Mouse (Mus musculus) stomach, postnatal 0 days (tissue): ENCODE results near the gene Grin2d. TPM values are rescaled to one million over a fixed set of nuclear protein-coding genes. Genes with fewer than 3 reads are reported as not detected.
A peak's percentile ranks its signal among the peaks of the same experiment; 100 is the strongest.

Experiments used
- ATAC-seq: fragments of 200-750 bp; cut with Nextera tagmentation; 2 replicates; pipeline ENCODE4 v1.8.0; 2017; ENCODE audit not compliant: low FRiP score, low TSS enrichment
- DNase-seq: peaks from one replicate; pipeline ENCODE4 v3.0.0-alpha.2; 2016; ENCODE audit warnings: low spot score
- H3K27ac ChIP-seq: fragments of 300-500 bp; sonication (generic); replicated peaks from 2 replicates; pipeline ENCODE4 v1.5.1; 2014; ENCODE audit warnings: mild to moderate bottlenecking, control low read depth
- H3K27me3 ChIP-seq: fragments of 300-500 bp; sonication (generic); 2 replicates; pipeline ENCODE4 v1.6.1; 2014; ENCODE audit warnings: low read length; ENCODE audit not compliant: control insufficient read depth, insufficient read depth
- H3K36me3 ChIP-seq: fragments of 300-500 bp; sonication (generic); 2 replicates; pipeline ENCODE4 v1.6.1; 2014; ENCODE audit warnings: low read length, mixed read lengths; ENCODE audit not compliant: control insufficient read depth, insufficient read depth
- H3K4me1 ChIP-seq: fragments of 300-500 bp; sonication (generic); replicated peaks from 2 replicates; pipeline ENCODE4 v1.6.1; 2014; ENCODE audit warnings: antibody characterized with exemption; ENCODE audit not compliant: control insufficient read depth, insufficient read depth
- H3K4me2 ChIP-seq: fragments of 300-500 bp; sonication (generic); replicated peaks from 2 replicates; pipeline ENCODE4 v1.6.1; 2014; ENCODE audit warnings: low read depth, mild to moderate bottlenecking, control low read depth, moderate library complexity
- H3K4me3 ChIP-seq: fragments of 300-500 bp; sonication (generic); 2 replicates; pipeline ENCODE4 v1.5.1; 2014; ENCODE audit warnings: low read depth, low read length, control low read depth
- H3K9ac ChIP-seq: fragments of 300-500 bp; sonication (generic); 2 replicates; pipeline ENCODE4 v1.6.1; 2014; ENCODE audit warnings: mild to moderate bottlenecking, low read length, control low read depth, mixed read lengths
- H3K9me3 ChIP-seq: fragments of 300-500 bp; sonication (generic); 2 replicates; pipeline ENCODE4 v1.6.1; 2016; ENCODE audit warnings: low read length; ENCODE audit not compliant: control insufficient read depth
- CTCF ChIP-seq: IDR thresholded peaks from 2 replicates; pipeline ENCODE4 v1.5.1; 2016; ENCODE audit warnings: antibody characterized with exemption, low read depth, mild to moderate bottlenecking, moderate library complexity
- EP300 ChIP-seq: optimal IDR thresholded peaks from 2 replicates; pipeline ENCODE3; 2016; ENCODE audit warnings: antibody characterized with exemption
- WGBS: fragments of 180-500 bp; shearing (Covaris S2); extraction: QIAGEN DNeasy Blood & Tissue Kit; methylation state at CpG from one replicate; pipeline ENCODE4 v1.1.7; 2014; 5-methylcytosine and 5-hydroxymethylcytosine counted together
- polyA plus RNA-seq: library from polyadenylated mRNA; unstranded; fragments of >200 nt; fragmentation: Nextera tagmentation; extraction: Ambion mirVana; gene quantifications from 2 replicates; pipeline ENCODE4 v1.2.1, GENCODE M21; 2015

Grin2d gene
- polyA plus RNA-seq, 1 experiment from 2014 or later: 0.35 TPM

GRCm38 (mm10) chr7:45785388-45786135 lies 92.6 kb downstream of the Grin2d start:
- H3K27ac ChIP-seq: no peak overlapping the region
- H3K4me1 ChIP-seq: peaks cover 6% of the 10 kb centered on the region; the same call in 1 of the 2 replicates
- H3K4me2 ChIP-seq: peak overlapping the region; percentile 68
- H3K36me3 ChIP-seq: no peaks in the 10 kb centered on the region
- H3K27me3 ChIP-seq: no peaks in the 10 kb centered on the region; the same call in 1 of the 2 replicates
- peak overlapping the region; percentile 48 for H3K9ac ChIP-seq
- no peak for TF ChIP-seq EP300
- peak; percentile 32; the same call in 1 of the 2 replicates for TF ChIP-seq CTCF
- 2% methylated on average over 38 of the region's 42 CpGs for WGBS
- H3K4me3 ChIP-seq: peak overlapping the region; percentile 43
- no peaks in the 10 kb centered on the region for H3K9me3 ChIP-seq
- peak; percentile 21; the same call in 1 of the 2 replicates for ATAC-seq
- no peak for DNase-seq

GRCm38 (mm10) chr7:45784524-45785372 lies 93.4 kb downstream of the Grin2d start, which contains the start of gene Sult2b1:
Gene Sult2b1 (minus strand): TSS chr7:45784669.
- Histone ChIP-seq H3K4me1 (peaks cover 6% of the 10 kb centered on the region; the same call in 1 of the 2 replicates), H3K4me2 (peak within 1 kb of the TSS; percentile 93), H3K4me3 (peak within 1 kb of the TSS; percentile 55), H3K27ac (no peak within 1 kb of the TSS), H3K36me3 (no peaks in the 10 kb centered on the region), H3K9me3 (no peaks in the 10 kb centered on the region), H3K27me3 (no peaks in the 10 kb centered on the region; the same call in 1 of the 2 replicates), H3K9ac (peak within 1 kb of the TSS; percentile 61)
- TF ChIP-seq EP300 (no peak), CTCF (no peak)
- WGBS: 18% methylated on average over 20 of the region's 20 CpGs
- peak; percentile 52 for DNase-seq
- ATAC-seq: peak; percentile 8; the same call in 1 of the 2 replicates

GRCm38 (mm10) chr7:45783511-45784091 lies 94.6 kb downstream of the Grin2d start, which contains the start of gene Lmtk3:
Gene Lmtk3 (plus strand): TSS chr7:45783738.
- H3K36me3 ChIP-seq: no peaks in the 10 kb centered on the region
- DNase-seq: peak; percentile 90
- 0% methylated on average over 38 of the region's 38 CpGs for WGBS
- no peaks in the 10 kb centered on the region for H3K9me3 ChIP-seq
- H3K27ac ChIP-seq: no peak within 1 kb of the TSS
- peak within 1 kb of the TSS; percentile 61 for H3K9ac ChIP-seq
- no peak for TF ChIP-seq EP300
- TF ChIP-seq CTCF: peak; percentile 60
- H3K4me2 ChIP-seq: peak within 1 kb of the TSS; percentile 93
- peak; percentile 75 for ATAC-seq
- peaks cover 6% of the 10 kb centered on the region; the same call in 1 of the 2 replicates for H3K4me1 ChIP-seq
- H3K4me3 ChIP-seq: peak within 1 kb of the TSS; percentile 55
- H3K27me3 ChIP-seq: no peaks in the 10 kb centered on the region; the same call in 1 of the 2 replicates

- ATAC-seq (no peak), DNase-seq (no peak)
- H3K4me3 ChIP-seq: no peak overlapping the region
- no peaks in the 10 kb centered on the region for H3K36me3 ChIP-seq
- 63% methylated on average over 4 of the region's 4 CpGs for WGBS
- peaks cover 6% of the 10 kb centered on the region; the same call in 1 of the 2 replicates for H3K4me1 ChIP-seq
- H3K9ac ChIP-seq: no peak overlapping the region
- H3K4me2 ChIP-seq: no peak overlapping the region
- no peaks in the 10 kb centered on the region for H3K9me3 ChIP-seq
- no peaks in the 10 kb centered on the region; the same call in 1 of the 2 replicates for H3K27me3 ChIP-seq
- H3K27ac ChIP-seq: no peak overlapping the region
- no peak for TF ChIP-seq CTCF
- no peak for TF ChIP-seq EP300
Observed at GRCm38 (mm10) chr7:45782271-45782670, 95.9 kb downstream of the Grin2d start.

Other genes starting within 250 kb of the Grin2d start
- gene Mamstr, start 238.4 kb downstream of the Grin2d start, polyA plus RNA-seq: 4.6 and 5.5 TPM in 2 replicates
- 35.1 and 36.1 TPM in 2 replicates for gene Fut2, start 212.0 kb downstream of the Grin2d start, polyA plus RNA-seq
- gene Ntn5, start 194.4 kb downstream of the Grin2d start, polyA plus RNA-seq: 0.41 and 0.45 TPM in 2 replicates
- 0.53 and 0.56 TPM in 2 replicates for gene Sec1, start 184.0 kb downstream of the Grin2d start, polyA plus RNA-seq
- 2.7 and 4.4 TPM in 2 replicates for gene Car11, start 178.5 kb downstream of the Grin2d start, polyA plus RNA-seq
- gene Dbp, start 173.3 kb downstream of the Grin2d start, polyA plus RNA-seq: 8.8 and 12.6 TPM in 2 replicates
- 893 and 919 TPM in 2 replicates for gene Rpl18, start 162.9 kb downstream of the Grin2d start, polyA plus RNA-seq
- 23.6 and 24.5 TPM in 2 replicates for gene Sphk2, start 160.4 kb downstream of the Grin2d start, polyA plus RNA-seq
- 21.6 and 24.8 TPM in 2 replicates for gene Fam83e, start 157.2 kb downstream of the Grin2d start, polyA plus RNA-seq
- 0.39 and 0.56 TPM in 2 replicates for gene Spaca4, start 152.6 kb downstream of the Grin2d start, polyA plus RNA-seq
- gene Lmtk3, start 94.6 kb downstream of the Grin2d start, polyA plus RNA-seq: 0.15 and 0.27 TPM in 2 replicates
- 83.2 and 87.1 TPM in 2 replicates for gene Sult2b1, start 93.7 kb downstream of the Grin2d start, polyA plus RNA-seq
- gene Cyth2, start 63.8 kb downstream of the Grin2d start, polyA plus RNA-seq: 59.7 and 62.4 TPM in 2 replicates
- gene Kcnj14, start 53.6 kb downstream of the Grin2d start, polyA plus RNA-seq: 0.22 TPM in 2 replicates
- gene Grwd1, start 47.4 kb downstream of the Grin2d start, polyA plus RNA-seq: 25.6 and 25.7 TPM in 2 replicates
- 49.8 and 54.6 TPM in 2 replicates for gene Kdelr1, start 5.6 kb downstream of the Grin2d start, polyA plus RNA-seq
- gene Syngr4, start 18.3 kb upstream of the Grin2d start, polyA plus RNA-seq: 0.46 and 0.79 TPM in 2 replicates
- 3.1 and 3.2 TPM in 2 replicates for gene Tmem143, start 18.6 kb upstream of the Grin2d start, polyA plus RNA-seq
- gene Emp3, start 43.0 kb upstream of the Grin2d start, polyA plus RNA-seq: 135 and 151 TPM in 2 replicates
- 1.7 and 2.3 TPM in 2 replicates for gene Ccdc114, start 45.7 kb upstream of the Grin2d start, polyA plus RNA-seq
- 0.44 and 0.87 TPM in 2 replicates for gene Abcc6, start 151.9 kb upstream of the Grin2d start, polyA plus RNA-seq
- 19.3 and 20.3 TPM in 2 replicates for gene Nomo1, start 155.3 kb upstream of the Grin2d start, polyA plus RNA-seq
- 0.61 and 0.81 TPM in 2 replicates for gene Kcnj11, start 222.4 kb upstream of the Grin2d start, polyA plus RNA-seq